Mouse (Mus musculus) intestine, embryonic 16.5 days (tissue): ENCODE measurements around the gene Gcgr. TPM values are rescaled to one million over a fixed set of nuclear protein-coding genes. Genes with fewer than 3 reads are reported as not detected.

Source experiments
- ATAC-seq: fragments of 200-750 bp; cut with Nextera tagmentation; 2 replicates; pipeline ENCODE4 v1.8.0; 2017; ENCODE audit warnings: moderate TSS enrichment, moderate library complexity
- H3K27ac ChIP-seq: fragments of 300-500 bp; sonication (generic); 2 replicates; pipeline ENCODE4 v1.5.1; 2014; ENCODE audit warnings: mild to moderate bottlenecking, low read length
- H3K27me3 ChIP-seq: fragments of 300-500 bp; sonication (generic); replicated peaks from 2 replicates; pipeline ENCODE4 v1.6.1; 2014; ENCODE audit warnings: low read length, control low read depth, mixed read lengths; ENCODE audit not compliant: control insufficient read depth, insufficient read depth
- H3K36me3 ChIP-seq: fragments of 300-500 bp; sonication (generic); 2 replicates; pipeline ENCODE4 v1.6.1; 2014; ENCODE audit warnings: low read length, control low read depth; ENCODE audit not compliant: control insufficient read depth, insufficient read depth
- H3K4me1 ChIP-seq: fragments of 300-500 bp; sonication (generic); 2 replicates; pipeline ENCODE4 v1.6.1; 2014; ENCODE audit warnings: low read length, control low read depth, mixed read lengths; ENCODE audit not compliant: control insufficient read depth, insufficient read depth
- H3K4me2 ChIP-seq: fragments of 300-500 bp; sonication (generic); 2 replicates; pipeline ENCODE4 v1.6.1; 2014; ENCODE audit warnings: low read depth, low read length, control low read depth
- H3K4me3 ChIP-seq: fragments of 300-500 bp; sonication (generic); 2 replicates; pipeline ENCODE4 v1.5.1; 2014; ENCODE audit warnings: mild to moderate bottlenecking, low read length
- H3K9ac ChIP-seq: fragments of 300-500 bp; sonication (generic); 2 replicates; pipeline ENCODE4 v1.6.1; 2014; ENCODE audit warnings: low read depth, low read length
- H3K9me3 ChIP-seq: fragments of 300-500 bp; sonication (generic); 2 replicates; pipeline ENCODE4 v1.6.1; 2016; ENCODE audit warnings: low read length, control low read depth; ENCODE audit not compliant: control insufficient read depth
- WGBS: fragments of 180-500 bp; shearing (Covaris S2); extraction: QIAGEN DNeasy Blood & Tissue Kit; methylation state at CpG from one replicate; pipeline ENCODE4 v1.1.7; 2014; 5-methylcytosine and 5-hydroxymethylcytosine counted together
- polyA plus RNA-seq: library from polyadenylated mRNA; unstranded; fragments of >200 nt; fragmentation: Nextera tagmentation; extraction: Ambion mirVana; gene quantifications from 2 replicates; pipeline ENCODE4 v1.2.1, GENCODE M21; 2015

Gene Gcgr
- 0.76 TPM in 2 replicates for polyA plus RNA-seq

DNA sequence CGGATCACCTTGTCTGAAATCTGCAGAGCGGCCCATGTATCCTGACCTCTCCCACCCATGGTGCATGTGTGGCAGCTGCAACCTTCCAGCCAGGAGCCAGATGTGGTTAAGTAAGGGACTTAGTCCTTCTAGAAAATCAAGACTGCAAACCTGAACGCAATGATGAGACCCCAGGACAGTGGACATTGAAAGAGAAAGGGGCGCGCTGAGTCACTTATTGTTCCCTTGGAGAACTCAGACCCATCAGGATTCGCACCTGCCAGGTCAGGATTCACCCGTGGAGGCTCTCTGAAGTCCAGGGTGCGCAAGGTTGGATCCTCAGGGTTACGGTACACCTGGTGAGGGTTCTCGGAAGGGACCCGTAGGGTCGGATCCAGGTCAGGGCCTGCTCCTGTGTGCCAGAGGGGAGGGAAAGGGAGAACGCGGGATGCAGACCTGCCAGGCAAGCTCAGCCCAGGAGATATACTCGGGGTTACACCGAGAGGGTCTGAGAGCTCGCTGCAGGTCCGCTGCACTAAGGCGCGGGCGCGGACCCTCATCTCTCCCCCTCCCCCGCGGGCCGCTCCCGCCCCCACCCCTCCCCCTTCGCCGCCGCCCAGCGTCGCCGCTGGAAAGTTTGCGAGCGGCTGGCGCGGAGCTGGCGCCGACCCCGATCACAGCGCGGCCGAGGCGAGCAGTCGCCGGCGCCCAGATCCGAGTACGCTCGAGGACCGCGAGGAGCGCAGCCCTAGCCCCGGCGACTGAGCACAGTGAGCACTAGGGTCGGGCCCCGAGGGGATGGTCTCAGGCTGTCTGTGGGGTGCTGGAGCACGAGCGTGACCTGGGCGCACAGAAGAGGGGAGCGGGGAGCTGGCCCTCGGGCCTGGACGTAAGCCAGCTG lies at the start of gene Gcgr:
Gene Gcgr (plus strand): TSS at position 615 of the 880 bp plus-strand sequence.
- Histone ChIP-seq H3K27ac (no peak within 1 kb of the TSS), H3K27me3 (peaks cover 44% of the 10 kb centered on the region), H3K4me3 (peak within 1 kb of the TSS; percentile 50), H3K36me3 (no peaks in the 10 kb centered on the region), H3K9ac (peak within 1 kb of the TSS; percentile 69), H3K4me2 (peak within 1 kb of the TSS; percentile 86), H3K9me3 (no peaks in the 10 kb centered on the region), H3K4me1 (peaks cover 9% of the 10 kb centered on the region)
- 9% methylated on average over 53 of the region's 62 CpGs for WGBS
- ATAC-seq = peak; percentile 56

DNA sequence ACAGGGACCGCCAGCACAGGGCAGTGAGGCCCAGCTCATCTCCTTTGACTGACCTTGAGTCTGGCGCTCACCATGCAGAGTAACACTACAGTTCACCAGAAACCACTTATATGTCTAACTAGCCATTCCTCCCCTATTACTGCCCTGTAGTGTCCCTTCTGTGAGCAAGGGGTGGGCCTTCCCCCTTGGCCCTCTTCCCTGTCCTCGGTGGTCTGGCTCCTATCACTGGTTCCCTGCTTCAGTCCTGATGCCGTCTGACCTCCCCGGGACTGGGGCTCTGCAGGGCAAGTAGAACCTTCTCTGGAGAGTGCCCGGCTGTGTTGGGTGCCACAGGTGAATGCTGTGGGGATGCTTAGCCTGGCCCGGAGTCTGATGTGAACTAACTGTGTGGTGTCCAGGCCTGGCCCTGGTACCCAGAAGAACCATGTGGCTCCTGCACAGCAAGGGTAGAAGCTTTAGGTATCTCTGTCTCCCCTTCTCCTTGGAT lies 47.0 kb upstream of the Gcgr start:
- whole genome bisulfite sequencing = 80% methylated on average over 7 of the region's 7 CpGs
- H3K4me2 ChIP-seq = peak overlapping the region; percentile 76; the same call in 1 of the 2 replicates
- H3K9ac ChIP-seq = peak overlapping the region; percentile 97
- no peaks in the 10 kb centered on the region for H3K27me3 ChIP-seq
- no peak for ATAC-seq
- H3K36me3 ChIP-seq = peaks cover 40% of the 10 kb centered on the region
- no peaks in the 10 kb centered on the region for H3K9me3 ChIP-seq
- H3K4me3 ChIP-seq = peak overlapping the region; percentile 98; the same call in 1 of the 2 replicates
- peaks cover 14% of the 10 kb centered on the region for H3K4me1 ChIP-seq
- H3K27ac ChIP-seq = peak overlapping the region; percentile 75

DNA sequence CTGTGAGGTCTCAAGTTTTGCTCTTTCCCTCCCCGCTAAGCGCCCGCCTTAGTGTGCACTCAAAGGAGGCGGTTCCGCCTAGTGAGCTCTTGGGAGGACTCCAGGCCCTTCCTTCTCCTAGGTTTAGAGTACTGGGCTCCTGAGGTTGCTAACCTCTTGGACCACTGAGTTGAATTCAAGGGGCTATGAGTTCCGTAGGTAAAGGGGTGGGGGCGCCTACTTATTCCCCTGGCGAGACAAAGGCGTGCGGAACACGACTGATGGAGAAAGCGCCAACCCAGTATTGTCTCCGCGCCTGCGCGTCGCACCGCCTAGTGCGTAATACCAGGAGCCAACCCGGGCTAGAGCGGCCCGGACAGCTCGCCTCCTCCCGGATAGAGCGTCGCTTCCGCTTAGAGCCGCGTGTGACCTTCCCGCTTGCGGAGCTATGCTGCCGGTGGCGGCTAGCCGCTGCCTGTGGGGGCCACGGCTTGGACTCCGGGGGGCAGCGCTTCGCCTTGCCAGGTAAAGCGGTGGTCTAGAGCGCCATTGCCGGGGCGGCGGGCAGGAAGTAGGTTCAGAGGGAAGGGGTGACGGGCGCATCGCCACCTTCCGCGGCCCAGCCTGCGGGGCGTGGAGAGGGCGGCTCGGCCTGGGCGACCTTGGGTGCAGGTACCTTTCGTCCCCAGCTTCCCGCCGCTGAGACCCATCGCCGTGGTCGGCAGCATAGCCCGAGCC lies 46.1 kb upstream of the Gcgr start, which contains the start of gene Mrpl12:
Gene Mrpl12 (plus strand): TSS at position 349 of the 717 bp plus-strand sequence.
- H3K36me3 ChIP-seq = peaks cover 34% of the 10 kb centered on the region
- H3K4me2 ChIP-seq = peak within 1 kb of the TSS; percentile 76
- peak within 1 kb of the TSS; percentile 97 for H3K9ac ChIP-seq
- H3K4me1 ChIP-seq = peaks cover 19% of the 10 kb centered on the region
- ATAC-seq = peak; percentile 92
- H3K27me3 ChIP-seq = no peaks in the 10 kb centered on the region
- under 1% methylated on average over 60 of the region's 60 CpGs for WGBS
- H3K9me3 ChIP-seq = no peaks in the 10 kb centered on the region
- peak within 1 kb of the TSS; percentile 78 for H3K27ac ChIP-seq
- peak within 1 kb of the TSS; percentile 98 for H3K4me3 ChIP-seq

DNA sequence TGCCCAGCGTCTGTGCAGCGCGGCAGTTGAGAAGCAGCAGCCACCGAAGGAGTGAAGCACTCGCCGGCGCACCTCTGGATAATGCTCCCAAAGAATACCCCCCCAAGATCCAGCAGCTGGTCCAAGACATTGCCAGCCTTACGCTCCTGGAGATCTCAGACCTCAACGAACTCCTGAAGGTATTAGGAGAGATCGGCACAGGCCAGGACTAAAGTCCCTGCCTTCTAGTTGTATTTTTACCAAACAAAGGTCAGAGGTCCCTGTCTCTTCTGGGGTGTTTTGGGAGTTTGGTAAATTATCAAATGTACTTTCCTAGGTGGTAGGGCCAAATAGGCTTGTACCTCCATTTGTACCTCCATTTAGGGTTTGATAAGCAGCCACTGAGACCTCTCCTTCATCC lies 45.2 kb upstream of the Gcgr start:
- Histone ChIP-seq H3K4me3 (peak overlapping the region; percentile 98), H3K27ac (peak overlapping the region; percentile 78), H3K4me2 (peak overlapping the region; percentile 76), H3K9ac (peak overlapping the region; percentile 97), H3K36me3 (peaks cover 28% of the 10 kb centered on the region), H3K4me1 (peaks cover 27% of the 10 kb centered on the region), H3K9me3 (no peaks in the 10 kb centered on the region), H3K27me3 (no peaks in the 10 kb centered on the region)
- ATAC-seq = no peak
- 6% methylated on average over 10 of the region's 10 CpGs for WGBS

DNA sequence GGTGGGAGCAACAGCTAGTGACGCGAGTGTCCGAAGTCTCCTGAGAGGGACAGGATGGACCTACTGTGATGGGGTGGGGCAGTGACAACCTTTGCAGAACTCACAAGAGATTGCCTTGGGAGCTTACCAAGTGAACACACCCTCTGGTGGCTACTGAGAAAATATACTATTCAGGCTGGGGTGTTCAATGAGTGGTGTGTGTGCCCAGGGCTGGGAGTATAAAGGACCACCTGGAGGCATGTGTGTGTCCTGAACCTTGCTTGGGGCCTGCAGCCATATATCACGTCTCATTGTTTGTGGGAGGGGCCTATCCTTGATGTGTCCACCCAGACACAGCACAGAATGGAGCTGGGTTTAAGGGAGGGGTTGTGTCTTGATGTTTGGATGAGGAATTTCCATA lies 42.0 kb upstream of the Gcgr start:
- Histone ChIP-seq H3K9me3 (no peaks in the 10 kb centered on the region), H3K27ac (peak overlapping the region; percentile 62), H3K27me3 (no peaks in the 10 kb centered on the region), H3K4me1 (peaks cover 46% of the 10 kb centered on the region), H3K4me3 (no peak overlapping the region), H3K9ac (no peak overlapping the region), H3K36me3 (peaks cover 15% of the 10 kb centered on the region), H3K4me2 (no peak overlapping the region)
- WGBS = 63% methylated on average over 4 of the region's 4 CpGs
- ATAC-seq = no peak

DNA sequence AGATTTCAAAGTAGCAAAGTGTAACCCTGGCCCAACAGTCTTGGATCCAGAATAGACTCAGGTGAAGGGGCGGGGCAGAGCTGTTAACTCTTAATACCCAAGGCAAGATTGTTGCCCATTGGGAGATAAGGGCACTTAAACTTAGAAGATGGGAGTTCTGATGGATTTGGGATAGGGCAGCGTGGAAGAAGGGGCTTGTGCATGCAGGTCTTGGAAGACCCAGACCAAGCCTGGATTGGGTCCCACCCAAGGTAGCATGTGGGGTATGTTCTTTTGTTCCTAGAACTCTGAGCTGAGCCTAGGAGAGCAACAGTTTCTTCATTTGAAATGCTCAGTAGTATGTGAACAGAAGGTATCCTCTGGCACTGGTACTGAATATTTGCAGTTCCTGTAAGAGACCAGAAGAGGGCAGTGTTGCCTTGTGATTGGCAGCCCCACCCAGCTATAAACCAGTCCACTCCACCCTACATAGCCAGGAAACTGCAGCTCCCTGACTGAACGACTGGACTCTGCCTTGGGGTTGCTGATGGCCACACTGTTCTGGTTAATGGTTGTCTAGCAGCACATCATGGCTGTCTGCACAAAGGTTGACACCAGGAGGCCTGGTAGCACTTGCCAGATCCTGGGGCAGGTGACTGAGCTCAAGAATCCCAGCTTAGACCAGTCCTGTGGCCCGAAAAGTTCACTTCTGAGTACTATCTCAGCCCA lies 41.3 kb upstream of the Gcgr start:
- Histone ChIP-seq H3K9ac (peak overlapping the region; percentile 31; the same call in 1 of the 2 replicates), H3K27ac (peak overlapping the region; percentile 88), H3K9me3 (no peaks in the 10 kb centered on the region), H3K4me3 (no peak overlapping the region), H3K36me3 (peaks cover 15% of the 10 kb centered on the region), H3K27me3 (no peaks in the 10 kb centered on the region), H3K4me2 (no peak overlapping the region), H3K4me1 (peaks cover 47% of the 10 kb centered on the region)
- ATAC-seq = peak; percentile 80
- WGBS = 54% methylated on average over 4 of the region's 4 CpGs

DNA sequence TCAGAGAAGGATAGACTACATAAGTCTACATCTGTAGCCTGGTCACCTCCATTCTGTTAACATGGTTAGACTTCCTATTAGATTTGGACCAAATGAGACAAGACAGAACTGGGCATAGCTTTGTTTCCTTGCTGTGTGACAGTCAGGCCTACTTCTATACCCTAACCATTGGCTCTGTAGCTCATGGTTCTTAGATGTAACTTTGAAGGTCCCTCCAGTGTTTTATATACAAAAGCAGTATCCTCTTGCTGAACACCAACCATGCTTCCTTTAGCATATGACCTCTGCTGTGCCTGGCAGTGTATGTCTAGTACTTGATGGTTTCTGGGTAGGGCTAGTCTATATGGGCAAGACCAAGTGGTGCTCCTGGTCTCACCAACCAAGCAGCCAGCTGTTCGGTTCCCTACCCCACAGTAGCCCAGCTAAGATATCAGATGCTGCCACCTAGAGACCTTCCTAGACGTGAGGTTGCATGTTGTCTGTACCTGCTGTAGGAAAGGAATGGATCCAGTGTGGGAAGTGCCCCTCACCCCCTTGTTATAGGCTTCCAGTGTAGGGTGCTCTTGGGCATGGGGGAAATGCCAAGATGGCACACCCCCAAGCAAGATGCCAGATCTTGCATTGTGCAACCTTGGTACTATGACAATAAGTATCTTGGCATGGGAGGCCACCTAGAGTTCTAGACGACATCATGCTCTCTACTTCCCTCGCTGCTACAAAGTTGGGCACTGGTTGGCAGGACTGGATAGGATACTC lies 40.0 kb upstream of the Gcgr start:
- WGBS = 46% methylated on average over 4 of the region's 4 CpGs
- Histone ChIP-seq H3K4me3 (no peak overlapping the region), H3K36me3 (peaks cover 15% of the 10 kb centered on the region), H3K9ac (peak overlapping the region; percentile 89; the same call in 1 of the 2 replicates), H3K9me3 (no peaks in the 10 kb centered on the region), H3K27me3 (no peaks in the 10 kb centered on the region), H3K4me1 (peaks cover 45% of the 10 kb centered on the region), H3K27ac (peak overlapping the region; percentile 92), H3K4me2 (peak overlapping the region; percentile 84; the same call in 1 of the 2 replicates)
- no peak for ATAC-seq

DNA sequence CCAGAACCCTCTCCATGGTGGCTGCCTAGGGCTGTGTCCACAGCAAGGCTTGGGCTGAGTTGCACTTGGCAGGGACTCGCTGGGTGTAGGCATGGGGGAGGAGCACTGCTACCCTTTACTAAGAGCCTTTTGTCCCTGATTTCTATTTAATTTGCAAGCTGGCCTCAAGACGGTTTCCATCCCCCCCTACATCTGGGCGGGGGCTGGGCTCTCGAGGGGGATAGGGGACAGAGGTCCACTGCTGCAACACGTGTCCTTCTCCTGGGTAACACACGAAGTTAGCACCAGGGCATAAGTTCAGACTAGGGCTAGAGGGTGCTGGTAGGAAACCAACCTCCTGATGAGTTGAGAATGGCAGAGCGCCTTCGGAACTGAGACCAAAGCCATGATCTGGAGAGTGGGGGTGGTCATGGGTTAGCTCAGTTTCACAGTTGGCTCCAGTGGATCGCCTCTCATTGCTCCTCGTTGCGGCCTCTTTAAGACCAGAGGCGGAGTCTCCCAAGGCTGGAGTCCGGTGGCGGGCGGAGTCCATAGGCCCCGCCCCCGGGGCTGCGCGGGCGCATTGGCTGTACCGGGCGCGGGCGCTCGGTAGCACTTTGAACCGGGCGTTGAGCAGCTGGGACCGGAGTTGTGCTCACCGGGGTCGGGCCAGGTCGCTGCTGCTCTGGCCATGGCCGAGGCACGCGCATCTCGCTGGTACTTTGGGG lies 39.0 kb upstream of the Gcgr start, which contains the start of gene Slc25a10:
Gene Slc25a10 (plus strand): TSS at position 524 of the 707 bp plus-strand sequence.
- Histone ChIP-seq H3K27ac (peak within 1 kb of the TSS; percentile 92), H3K4me3 (peak within 1 kb of the TSS; percentile 95), H3K4me1 (peaks cover 40% of the 10 kb centered on the region), H3K9ac (peak within 1 kb of the TSS; percentile 89), H3K9me3 (no peaks in the 10 kb centered on the region), H3K36me3 (peaks cover 13% of the 10 kb centered on the region), H3K4me2 (peak within 1 kb of the TSS; percentile 84), H3K27me3 (no peaks in the 10 kb centered on the region)
- WGBS = under 1% methylated on average over 35 of the region's 35 CpGs
- ATAC-seq = peak; percentile 87
